Mouse (Mus musculus): ENCODE measurements around the gene Mgat3. TPM values are rescaled to one million over a fixed set of nuclear protein-coding genes. Genes with fewer than 3 reads are reported as not detected.
A peak's percentile ranks its signal among the peaks of the same experiment; 100 is the strongest.

Mgat3 gene
- polyA plus RNA-seq, 1 experiment from 2014 or later = 7.3 TPM

DNA sequence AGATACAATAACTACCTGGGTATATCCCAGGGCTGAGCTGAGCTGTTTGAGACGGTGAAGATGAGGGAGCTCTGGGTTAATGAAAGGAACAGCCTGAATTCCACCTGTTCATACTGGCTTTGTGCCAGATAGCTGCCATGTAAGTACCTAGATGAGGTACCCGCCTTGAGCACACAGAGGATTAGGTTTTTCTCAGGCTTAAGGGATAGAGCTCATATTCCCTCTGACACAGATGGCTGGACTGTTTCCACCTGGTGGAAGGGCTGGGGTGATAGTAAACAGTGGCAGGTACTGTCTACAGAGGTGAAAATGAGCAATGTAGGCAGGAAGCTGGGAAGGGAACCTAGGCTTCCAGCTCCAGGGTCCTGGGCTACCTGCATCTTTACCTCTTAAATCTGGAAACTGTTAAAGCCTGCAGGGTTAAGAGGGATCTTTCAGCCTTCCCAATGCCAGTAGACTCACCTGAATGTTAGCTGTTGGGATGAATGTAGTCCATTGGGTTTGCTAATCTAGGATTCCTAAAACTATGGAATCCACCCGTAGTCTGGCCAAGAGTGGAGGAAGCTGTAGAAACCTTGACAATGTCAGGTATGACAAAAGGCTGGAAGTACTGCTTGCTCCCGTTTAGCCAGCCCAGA lies 84.2 kb downstream of the Mgat3 start:
- Histone ChIP-seq H3K9me3 (ENCODE audit: control insufficient read depth, low read length) (no peaks in the 10 kb centered on the region), H3K4me1 (ENCODE audit: control insufficient read depth, insufficient read depth, low read length) (peaks cover 13% of the 10 kb centered on the region), H3K27me3 (replicated peaks; ENCODE audit: control insufficient read depth, insufficient read depth, low read length) (no peaks in the 10 kb centered on the region), H3K4me3 (ENCODE audit: low read depth, low read length) (peak overlapping the region; percentile 96), H3K27ac (replicated peaks; ENCODE audit: low read depth, low read length) (peak overlapping the region; percentile 94), H3K36me3 (ENCODE audit: control insufficient read depth, insufficient read depth, low read length) (peaks cover 52% of the 10 kb centered on the region), H3K9ac (ENCODE audit: low read depth, low read length) (no peak overlapping the region), H3K4me2 (ENCODE audit: low read depth, low read length) (peak overlapping the region; percentile 94; the same call in 1 of the 2 replicates)
- 22% methylated on average over 4 of the region's 4 CpGs for WGBS
- ATAC-seq (ENCODE audit: low read depth) = no peak; the same call in 1 of the 2 replicates
- DNase-seq (ENCODE audit: low spot score) = peak; percentile 81

DNA sequence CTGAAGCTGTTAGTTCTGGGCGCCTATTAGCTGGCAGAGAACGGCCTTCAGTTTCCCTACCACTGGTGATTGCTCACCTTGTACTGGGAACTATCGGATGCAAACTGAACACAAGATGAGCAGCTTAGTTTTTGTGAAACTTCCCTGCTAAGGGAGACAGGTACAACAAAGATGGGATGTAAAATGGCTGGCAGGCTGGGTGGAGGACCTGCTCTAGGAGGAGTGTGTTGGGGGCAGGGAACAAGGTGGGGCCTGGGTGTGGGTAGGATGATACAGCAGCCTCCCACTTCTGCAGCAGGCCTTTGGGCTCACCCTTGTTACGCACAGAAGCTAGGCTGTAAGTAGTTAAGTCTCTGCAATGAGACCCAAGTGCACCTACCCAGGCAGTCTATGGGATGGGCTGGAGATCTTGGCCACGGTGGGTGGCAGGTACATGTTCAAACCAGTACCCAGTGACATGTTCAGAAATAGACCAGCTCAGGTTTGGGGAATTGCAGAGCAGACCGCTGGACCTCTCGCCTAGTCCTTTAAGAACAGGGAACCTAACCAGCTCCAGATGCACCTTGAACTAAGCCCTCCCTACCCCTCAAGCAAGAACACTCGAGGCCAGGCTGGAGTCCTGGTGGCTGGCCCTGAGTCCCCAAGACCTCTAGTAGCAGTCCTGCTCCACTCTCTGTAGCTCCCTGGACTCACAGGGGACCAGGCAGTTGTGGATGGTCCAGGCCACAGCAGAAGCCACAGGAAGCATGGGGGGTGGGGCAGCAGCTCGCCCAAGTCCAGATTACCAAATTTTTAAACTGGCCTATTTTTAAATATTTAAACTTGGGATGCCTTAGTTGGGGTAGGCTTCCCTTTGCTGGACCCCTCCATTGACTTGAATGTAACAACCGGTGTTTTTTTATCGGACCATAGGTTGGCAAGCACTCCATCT lies 85.0 kb downstream of the Mgat3 start:
- Histone ChIP-seq H3K9ac (ENCODE audit: low read depth, low read length) (0 out of 2 replicates have a peak overlapping the region, but pooled peaks have one; percentile 5), H3K36me3 (ENCODE audit: control insufficient read depth, insufficient read depth, low read length) (peaks cover 52% of the 10 kb centered on the region), H3K27me3 (replicated peaks; ENCODE audit: control insufficient read depth, insufficient read depth, low read length) (no peaks in the 10 kb centered on the region), H3K4me3 (ENCODE audit: low read depth, low read length) (peak overlapping the region; percentile 13; the same call in 1 of the 2 replicates), H3K4me2 (ENCODE audit: low read depth, low read length) (0 out of 2 replicates have a peak overlapping the region, but pooled peaks have one; percentile 94), H3K27ac (replicated peaks; ENCODE audit: low read depth, low read length) (peak overlapping the region; percentile 94), H3K4me1 (ENCODE audit: control insufficient read depth, insufficient read depth, low read length) (peaks cover 16% of the 10 kb centered on the region), H3K9me3 (ENCODE audit: control insufficient read depth, low read length) (no peaks in the 10 kb centered on the region)
- WGBS = 42% methylated on average over 11 of the region's 11 CpGs
- peak; percentile 23 for DNase-seq (ENCODE audit: low spot score)
- no peak for ATAC-seq (ENCODE audit: low read depth)

DNA sequence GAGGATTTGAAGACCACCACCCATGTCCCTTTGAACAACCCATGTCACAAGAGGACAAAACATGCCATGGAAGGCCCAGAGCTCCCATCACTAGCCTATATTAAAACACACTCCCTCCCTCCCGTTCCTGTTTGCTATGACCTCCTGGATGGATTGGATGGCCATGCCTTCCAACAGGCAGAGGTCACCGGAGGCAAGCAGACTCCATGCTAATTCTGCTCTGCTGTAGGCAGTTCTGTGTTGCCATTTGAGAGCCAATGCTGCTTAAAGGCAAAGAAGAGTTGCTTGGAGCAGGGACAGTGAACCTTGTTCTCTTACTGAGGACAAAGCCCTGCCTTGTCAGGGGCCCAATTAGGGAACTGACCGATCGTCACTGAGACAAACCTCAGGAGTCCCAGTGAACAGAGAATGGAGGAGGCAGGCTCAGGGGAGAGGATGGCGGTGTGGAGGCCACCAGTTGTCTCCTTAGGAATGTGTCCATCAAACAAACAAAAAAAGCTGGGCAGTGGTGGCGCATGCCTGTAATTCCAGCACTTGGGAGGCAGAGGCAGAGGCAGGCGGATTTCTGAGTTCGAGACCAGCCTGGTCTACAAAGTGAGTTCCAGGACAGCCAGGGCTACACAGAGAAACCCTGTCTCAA lies 86.0 kb downstream of the Mgat3 start:
- Histone ChIP-seq H3K27me3 (replicated peaks; ENCODE audit: control insufficient read depth, insufficient read depth, low read length) (no peaks in the 10 kb centered on the region), H3K27ac (replicated peaks; ENCODE audit: low read depth, low read length) (no peak overlapping the region), H3K9me3 (ENCODE audit: control insufficient read depth, low read length) (no peaks in the 10 kb centered on the region), H3K4me2 (ENCODE audit: low read depth, low read length) (no peak overlapping the region), H3K9ac (ENCODE audit: low read depth, low read length) (no peak overlapping the region), H3K4me3 (ENCODE audit: low read depth, low read length) (no peak overlapping the region), H3K36me3 (ENCODE audit: control insufficient read depth, insufficient read depth, low read length) (peaks cover 52% of the 10 kb centered on the region), H3K4me1 (ENCODE audit: control insufficient read depth, insufficient read depth, low read length) (peaks cover 10% of the 10 kb centered on the region)
- no peak for ATAC-seq (ENCODE audit: low read depth)
- no peak for DNase-seq (ENCODE audit: low spot score)
- 66% methylated on average over 8 of the region's 8 CpGs for WGBS

DNA sequence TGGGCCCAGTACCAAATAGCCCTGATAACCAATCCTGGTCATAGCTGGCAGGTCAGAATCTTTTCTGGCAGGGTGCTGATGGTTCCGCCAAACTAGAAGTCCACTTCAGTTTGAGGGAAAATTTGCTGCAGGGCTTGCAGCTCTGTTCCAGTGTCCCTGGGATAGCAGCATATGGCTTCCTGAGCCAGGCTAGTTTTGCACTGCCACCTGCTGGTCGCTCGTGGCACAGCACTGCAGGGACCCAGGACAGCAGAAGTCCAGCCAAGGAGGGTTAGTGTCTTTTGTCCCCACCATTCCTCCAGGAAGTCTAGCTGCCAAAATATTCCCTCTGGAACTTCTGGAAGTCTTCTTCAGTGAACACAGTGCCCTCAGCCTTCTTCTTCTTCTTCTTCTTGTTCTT lies 87.2 kb downstream of the Mgat3 start:
- peaks cover 10% of the 10 kb centered on the region for H3K4me1 ChIP-seq (ENCODE audit: control insufficient read depth, insufficient read depth, low read length)
- H3K4me3 ChIP-seq (ENCODE audit: low read depth, low read length) = no peak overlapping the region
- no peak for ATAC-seq (ENCODE audit: low read depth)
- H3K36me3 ChIP-seq (ENCODE audit: control insufficient read depth, insufficient read depth, low read length) = peaks cover 52% of the 10 kb centered on the region
- no peaks in the 10 kb centered on the region for H3K9me3 ChIP-seq (ENCODE audit: control insufficient read depth, low read length)
- peak; percentile 82 for DNase-seq (ENCODE audit: low spot score)
- no peak overlapping the region for H3K27ac ChIP-seq (replicated peaks; ENCODE audit: low read depth, low read length)
- no peak overlapping the region for H3K9ac ChIP-seq (ENCODE audit: low read depth, low read length)
- 11% methylated on average over 3 of the region's 3 CpGs for WGBS
- H3K4me2 ChIP-seq (ENCODE audit: low read depth, low read length) = no peak overlapping the region
- no peaks in the 10 kb centered on the region for H3K27me3 ChIP-seq (replicated peaks; ENCODE audit: control insufficient read depth, insufficient read depth, low read length)

DNA sequence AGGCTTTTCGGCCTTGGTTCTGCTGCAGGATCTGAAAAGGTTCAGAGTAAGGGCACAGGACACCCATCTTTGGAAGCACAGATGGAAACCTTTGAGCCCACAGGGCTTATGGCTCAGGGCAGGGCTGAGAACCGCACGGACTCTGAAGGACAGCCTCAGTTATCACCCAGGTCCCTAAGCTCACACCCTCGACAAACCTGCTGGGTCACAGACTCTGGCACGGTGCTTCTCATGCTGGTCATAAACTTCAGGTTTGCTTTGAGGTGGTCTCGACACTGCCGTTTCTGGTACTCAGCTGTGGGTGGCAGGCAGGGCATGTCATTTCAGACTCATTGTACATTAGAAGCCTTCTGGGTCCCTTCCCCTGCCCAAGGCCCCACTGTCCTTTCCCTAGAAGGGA lies 87.6 kb downstream of the Mgat3 start:
- Histone ChIP-seq H3K27me3 (replicated peaks; ENCODE audit: control insufficient read depth, insufficient read depth, low read length) (no peaks in the 10 kb centered on the region), H3K4me1 (ENCODE audit: control insufficient read depth, insufficient read depth, low read length) (peaks cover 10% of the 10 kb centered on the region), H3K4me3 (ENCODE audit: low read depth, low read length) (no peak overlapping the region), H3K36me3 (ENCODE audit: control insufficient read depth, insufficient read depth, low read length) (peaks cover 50% of the 10 kb centered on the region), H3K9ac (ENCODE audit: low read depth, low read length) (no peak overlapping the region), H3K27ac (replicated peaks; ENCODE audit: low read depth, low read length) (no peak overlapping the region), H3K4me2 (ENCODE audit: low read depth, low read length) (no peak overlapping the region), H3K9me3 (ENCODE audit: control insufficient read depth, low read length) (no peaks in the 10 kb centered on the region)
- WGBS = 72% methylated on average over 7 of the region's 7 CpGs
- DNase-seq (ENCODE audit: low spot score) (no peak), ATAC-seq (ENCODE audit: low read depth) (no peak)

DNA sequence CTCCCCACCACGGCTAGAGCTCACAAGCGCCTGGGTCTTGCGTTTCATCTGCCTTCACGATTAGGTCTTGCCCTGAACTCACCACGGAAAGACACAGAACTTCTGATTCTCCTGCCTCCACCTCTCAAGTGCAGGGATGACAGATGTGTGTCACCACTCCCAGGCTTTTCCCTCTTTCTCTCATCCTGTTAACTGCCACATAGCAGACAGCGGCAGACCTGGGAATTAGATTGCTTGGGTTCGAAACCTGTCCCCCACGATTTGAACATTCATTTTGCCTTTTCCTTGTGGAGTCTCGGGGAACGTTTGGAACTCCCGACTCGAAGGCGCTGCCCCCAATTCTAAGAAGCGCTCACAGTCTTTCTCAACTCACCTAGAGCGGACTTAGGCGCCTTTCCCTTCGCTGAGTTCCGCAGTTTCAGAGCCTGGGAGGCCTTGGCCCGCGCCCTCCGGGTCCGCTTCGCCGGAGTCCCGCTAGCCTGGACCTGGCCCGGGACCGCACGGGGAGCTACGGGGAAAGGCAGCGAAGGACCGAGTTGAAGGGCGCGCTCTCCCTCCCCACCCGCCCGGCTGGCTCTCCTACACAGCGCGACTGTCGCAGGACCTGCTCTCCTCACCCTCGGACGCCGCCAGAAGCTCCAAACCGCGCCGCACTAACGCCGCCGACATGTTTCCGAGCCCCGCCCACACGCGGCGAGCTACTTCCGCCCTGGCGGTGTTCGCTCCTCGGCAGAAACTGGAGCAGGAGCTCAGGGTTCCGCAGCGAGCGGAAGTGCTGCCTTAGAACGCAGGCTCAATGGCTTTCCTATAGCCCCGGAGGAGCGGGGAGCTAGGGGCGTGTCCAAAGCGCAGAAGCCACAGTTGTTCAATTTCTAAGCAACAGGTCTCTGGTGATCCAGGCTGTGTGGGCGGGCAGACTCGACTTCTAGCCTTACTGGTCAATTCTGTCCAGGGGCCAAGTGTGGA lies 90.4 kb downstream of the Mgat3 start, which contains the start of gene Rps19bp1:
Gene Rps19bp1 (minus strand): TSS at position 706 of the 966 bp plus-strand sequence.
- Histone ChIP-seq H3K27ac (replicated peaks; ENCODE audit: low read depth, low read length) (peak within 1 kb of the TSS; percentile 44; the same call in 1 of the 2 replicates), H3K4me1 (ENCODE audit: control insufficient read depth, insufficient read depth, low read length) (peaks cover 3% of the 10 kb centered on the region; the same call in 1 of the 2 replicates), H3K9ac (ENCODE audit: low read depth, low read length) (peak within 1 kb of the TSS; percentile 89), H3K36me3 (ENCODE audit: control insufficient read depth, insufficient read depth, low read length) (peaks cover 23% of the 10 kb centered on the region), H3K4me2 (ENCODE audit: low read depth, low read length) (peak within 1 kb of the TSS; percentile 90), H3K4me3 (ENCODE audit: low read depth, low read length) (peak within 1 kb of the TSS; percentile 89), H3K9me3 (ENCODE audit: control insufficient read depth, low read length) (no peaks in the 10 kb centered on the region), H3K27me3 (replicated peaks; ENCODE audit: control insufficient read depth, insufficient read depth, low read length) (no peaks in the 10 kb centered on the region)
- WGBS = 2% methylated on average over 41 of the region's 66 CpGs
- peak; percentile 94 for ATAC-seq (ENCODE audit: low read depth)
- DNase-seq (ENCODE audit: low spot score) = peak; percentile 97
